Mouse (Mus musculus): Measurements from ENCODE around the gene Vegfd.

The Vegfd gene

DNA sequence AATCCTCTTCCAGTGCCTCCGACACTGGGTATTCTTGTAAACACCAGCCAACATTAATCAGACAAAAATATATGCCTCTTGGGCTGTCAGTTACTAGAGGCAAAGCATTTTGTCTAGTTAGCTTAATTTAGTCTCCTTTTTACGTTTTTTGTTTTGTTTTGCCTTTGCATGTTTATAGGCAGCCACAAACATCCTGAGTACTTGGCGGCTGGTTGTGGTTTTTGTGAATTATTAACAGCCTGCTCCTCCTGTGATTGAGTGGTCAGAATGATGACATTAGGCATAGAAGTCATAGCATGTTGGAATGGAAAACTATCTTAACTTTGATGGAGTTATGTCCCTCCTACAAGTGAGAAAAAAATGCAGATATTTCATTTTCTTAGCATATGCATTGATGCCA is 2.6 kb upstream of the Vegfd start:
- Histone ChIP-seq H3K9me3 (ENCODE audit: low read length) (no peaks in the 10 kb centered on the region), H3K27me3 (ENCODE audit: insufficient read depth, low read length) (no peaks in the 10 kb centered on the region), H3K36me3 (ENCODE audit: insufficient read depth, low read length) (no peaks in the 10 kb centered on the region), H3K4me3 (replicated peaks; ENCODE audit: low read length) (no peak overlapping the region), H3K4me1 (replicated peaks; ENCODE audit: low read depth, low read length) (no peaks in the 10 kb centered on the region)
- TF ChIP-seq POU5F1 (IDR thresholded peaks at IDR 0.05; ENCODE audit: borderline replicate concordance, low read length), result no peak
- no peak for TF ChIP-seq NANOG (IDR thresholded peaks at IDR 0.05; ENCODE audit: borderline replicate concordance, low read length)
- no peak for TF ChIP-seq CTCF (conservative IDR thresholded peaks at IDR 0.05; ENCODE audit: low read length)

DNA sequence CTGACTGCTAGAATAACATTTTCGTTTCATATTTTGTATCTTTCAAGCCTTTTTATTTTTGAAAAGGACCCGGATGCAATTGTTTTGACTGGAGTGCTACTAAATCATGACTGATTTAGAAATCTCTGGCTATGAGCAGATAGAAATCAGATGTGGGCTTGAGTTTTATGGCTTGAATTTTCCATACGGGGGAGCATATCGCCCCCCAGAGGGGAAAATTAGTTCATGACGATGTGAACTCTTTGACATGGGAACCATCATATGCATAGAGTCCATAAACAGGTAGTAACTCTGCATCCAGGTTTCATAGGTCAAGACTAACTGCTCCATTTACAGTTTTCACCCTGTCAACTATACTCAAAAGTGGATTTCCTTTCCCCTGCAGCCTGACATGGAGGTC is 1.4 kb downstream of the Vegfd start:
- 0 out of 2 replicates have a peak, but pooled peaks have one; percentile 6 for TF ChIP-seq CTCF (conservative IDR thresholded peaks at IDR 0.05; ENCODE audit: low read length)
- no peak for TF ChIP-seq POU5F1 (IDR thresholded peaks at IDR 0.05; ENCODE audit: borderline replicate concordance, low read length)
- Histone ChIP-seq H3K36me3 (ENCODE audit: insufficient read depth, low read length) (no peaks in the 10 kb centered on the region), H3K4me1 (replicated peaks; ENCODE audit: low read depth, low read length) (no peaks in the 10 kb centered on the region), H3K4me3 (replicated peaks; ENCODE audit: low read length) (no peak overlapping the region), H3K9me3 (ENCODE audit: low read length) (no peaks in the 10 kb centered on the region), H3K27me3 (ENCODE audit: insufficient read depth, low read length) (no peaks in the 10 kb centered on the region)

DNA sequence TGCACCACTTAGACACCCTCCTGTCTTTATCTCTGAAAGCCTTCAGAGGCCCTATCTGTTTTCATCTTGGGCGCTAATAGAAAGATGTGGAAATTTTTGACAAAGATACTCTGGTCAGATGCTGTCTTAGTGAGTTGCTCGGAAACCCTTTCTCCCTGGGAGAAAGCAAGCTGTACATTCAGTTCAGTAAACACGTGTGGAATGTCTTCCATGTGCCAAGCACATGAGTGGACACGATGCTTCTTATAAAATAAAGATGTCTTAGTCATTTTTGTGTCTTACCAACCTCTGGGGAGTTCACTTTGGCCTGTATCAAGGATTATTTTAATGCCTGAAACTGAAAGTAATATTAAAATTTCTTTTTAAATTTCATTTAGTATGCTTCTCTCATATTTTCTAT is 6.5 kb downstream of the Vegfd start:
- no peaks in the 10 kb centered on the region for H3K27me3 ChIP-seq (ENCODE audit: insufficient read depth, low read length)
- H3K9me3 ChIP-seq (ENCODE audit: low read length), result no peaks in the 10 kb centered on the region
- no peak overlapping the region for H3K4me3 ChIP-seq (replicated peaks; ENCODE audit: low read length)
- no peaks in the 10 kb centered on the region for H3K36me3 ChIP-seq (ENCODE audit: insufficient read depth, low read length)
- peaks cover 13% of the 10 kb centered on the region for H3K4me1 ChIP-seq (replicated peaks; ENCODE audit: low read depth, low read length)
- TF ChIP-seq CTCF (conservative IDR thresholded peaks at IDR 0.05; ENCODE audit: low read length) (no peak), NANOG (IDR thresholded peaks at IDR 0.05; ENCODE audit: borderline replicate concordance, low read length) (no peak), POU5F1 (IDR thresholded peaks at IDR 0.05; ENCODE audit: borderline replicate concordance, low read length) (no peak)

DNA sequence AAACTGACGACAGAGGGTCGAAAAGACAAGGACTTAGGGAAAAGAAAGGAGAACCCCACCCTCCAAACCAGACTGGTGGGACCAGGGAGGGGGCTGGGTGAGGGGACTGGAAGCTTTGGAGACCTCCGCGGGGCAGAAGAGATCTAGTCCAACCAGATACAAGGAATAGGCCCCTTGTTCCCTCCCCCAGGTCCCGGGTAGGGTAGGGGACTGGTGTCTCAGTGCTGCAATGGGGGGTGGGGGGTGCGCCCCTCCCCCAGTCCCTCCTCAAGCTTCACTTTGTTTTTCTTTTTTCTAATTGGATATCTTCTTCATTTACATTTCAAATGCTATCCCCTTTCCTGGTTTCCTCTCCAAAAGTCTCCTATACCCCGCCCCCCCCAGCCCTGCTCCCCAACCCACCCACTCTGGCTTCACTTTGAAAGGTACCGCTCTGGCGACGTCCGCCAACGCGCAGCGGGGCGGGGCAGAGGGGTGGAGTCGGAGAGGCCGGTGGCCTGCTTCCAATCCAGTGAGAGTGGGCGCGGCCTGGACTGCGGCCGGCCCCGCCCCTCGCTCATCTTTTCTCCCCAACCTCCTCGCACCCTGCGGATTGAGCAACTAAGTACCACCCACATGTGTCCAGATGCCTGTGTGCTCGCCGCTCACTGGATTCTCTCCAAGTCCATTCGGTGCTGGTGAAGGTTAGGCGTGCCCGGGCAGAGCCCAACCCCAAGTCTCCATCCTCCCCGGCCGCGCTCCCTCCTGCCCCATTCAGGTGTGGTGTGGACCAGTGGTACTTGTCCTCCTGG is 8.6 kb downstream of the Vegfd start:
- H3K4me3 ChIP-seq (replicated peaks; ENCODE audit: low read length), result peak overlapping the region; percentile 60
- peaks cover 13% of the 10 kb centered on the region for H3K4me1 ChIP-seq (replicated peaks; ENCODE audit: low read depth, low read length)
- no peaks in the 10 kb centered on the region for H3K9me3 ChIP-seq (ENCODE audit: low read length)
- H3K27me3 ChIP-seq (ENCODE audit: insufficient read depth, low read length), result no peaks in the 10 kb centered on the region
- TF ChIP-seq NANOG (IDR thresholded peaks at IDR 0.05; ENCODE audit: borderline replicate concordance, low read length), result no peak
- TF ChIP-seq CTCF (conservative IDR thresholded peaks at IDR 0.05; ENCODE audit: low read length), result no peak
- TF ChIP-seq POU5F1 (IDR thresholded peaks at IDR 0.05; ENCODE audit: borderline replicate concordance, low read length), result no peak
- no peaks in the 10 kb centered on the region for H3K36me3 ChIP-seq (ENCODE audit: insufficient read depth, low read length)

DNA sequence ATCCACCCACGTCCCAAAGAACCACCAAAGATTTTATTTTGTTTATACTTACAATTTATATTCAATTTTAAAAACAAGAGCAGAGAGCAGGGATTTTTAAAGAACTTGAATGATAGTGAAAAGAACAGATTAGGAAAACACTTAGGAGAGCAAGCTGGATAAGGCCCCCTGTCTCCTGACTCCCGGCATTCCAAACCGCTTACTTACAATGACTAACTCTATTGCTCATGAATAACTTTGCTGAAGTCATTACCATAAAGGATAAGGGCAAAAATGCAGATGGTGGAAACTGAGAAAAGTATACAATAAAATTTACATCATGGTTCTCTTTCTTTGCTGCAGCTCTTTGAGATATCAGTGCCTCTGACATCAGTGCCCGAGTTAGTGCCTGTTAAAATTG is 20.9 kb downstream of the Vegfd start:
- Histone ChIP-seq H3K36me3 (ENCODE audit: insufficient read depth, low read length) (no peaks in the 10 kb centered on the region), H3K27me3 (ENCODE audit: insufficient read depth, low read length) (no peaks in the 10 kb centered on the region), H3K4me3 (replicated peaks; ENCODE audit: low read length) (no peak overlapping the region), H3K4me1 (replicated peaks; ENCODE audit: low read depth, low read length) (peaks cover 3% of the 10 kb centered on the region; the same call in 1 of the 2 replicates), H3K9me3 (ENCODE audit: low read length) (no peaks in the 10 kb centered on the region)
- TF ChIP-seq POU5F1 (IDR thresholded peaks at IDR 0.05; ENCODE audit: borderline replicate concordance, low read length) (no peak), CTCF (conservative IDR thresholded peaks at IDR 0.05; ENCODE audit: low read length) (no peak), NANOG (IDR thresholded peaks at IDR 0.05; ENCODE audit: borderline replicate concordance, low read length) (no peak)

DNA sequence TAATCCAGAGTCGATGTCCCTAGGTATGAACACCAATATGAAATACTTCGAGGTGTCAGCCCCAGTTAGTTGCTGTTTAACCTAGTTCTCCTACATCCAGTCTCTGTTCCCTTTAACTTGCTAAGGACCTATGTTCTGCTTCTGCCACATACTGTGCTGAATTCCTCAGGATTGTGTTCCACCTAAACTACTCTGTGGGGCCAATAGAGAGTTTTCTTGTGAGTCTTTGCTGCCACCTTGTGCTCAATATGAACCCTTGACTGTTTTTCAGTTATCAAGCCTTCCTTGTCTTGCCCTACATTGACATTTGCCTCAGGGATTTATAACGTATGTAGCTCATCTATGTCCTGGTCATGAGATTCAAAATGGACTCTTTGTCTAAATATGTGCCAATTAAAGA is 25.3 kb downstream of the Vegfd start:
- Histone ChIP-seq H3K27me3 (ENCODE audit: insufficient read depth, low read length) (no peaks in the 10 kb centered on the region), H3K4me1 (replicated peaks; ENCODE audit: low read depth, low read length) (peaks cover 9% of the 10 kb centered on the region), H3K4me3 (replicated peaks; ENCODE audit: low read length) (no peak overlapping the region), H3K9me3 (ENCODE audit: low read length) (no peaks in the 10 kb centered on the region), H3K36me3 (ENCODE audit: insufficient read depth, low read length) (no peaks in the 10 kb centered on the region)
- TF ChIP-seq CTCF (conservative IDR thresholded peaks at IDR 0.05; ENCODE audit: low read length) (peak; percentile 16; the same call in 1 of the 2 replicates), NANOG (IDR thresholded peaks at IDR 0.05; ENCODE audit: borderline replicate concordance, low read length) (no peak)

DNA sequence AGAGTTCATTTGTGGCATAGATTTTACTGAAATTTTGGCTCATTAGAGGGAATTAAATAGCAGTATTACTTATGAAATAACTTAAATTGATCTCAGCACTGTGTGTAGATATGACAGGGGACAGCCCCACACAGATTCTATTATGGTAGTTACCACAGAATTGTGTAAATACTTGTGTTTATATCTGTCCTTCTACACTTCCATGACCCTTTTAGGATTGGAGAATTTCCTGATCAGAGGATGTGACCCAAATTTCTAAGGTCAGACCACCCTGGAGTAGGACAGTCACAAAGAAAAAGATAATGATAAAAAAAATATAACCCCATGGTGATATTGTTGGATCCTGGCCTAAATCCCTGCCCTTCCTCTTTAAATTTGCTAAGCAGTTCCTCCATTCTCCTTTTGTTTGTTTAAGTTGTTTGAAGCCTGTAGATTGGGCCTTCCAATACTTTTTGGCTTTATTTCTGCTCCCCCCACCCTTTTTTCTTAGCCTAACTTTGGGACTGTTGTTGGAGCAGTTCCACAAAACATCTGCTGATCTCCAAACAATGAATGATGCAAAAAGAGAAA is 32.0 kb downstream of the Vegfd start:
- Histone ChIP-seq H3K4me3 (replicated peaks; ENCODE audit: low read length) (no peak overlapping the region), H3K4me1 (replicated peaks; ENCODE audit: low read depth, low read length) (peaks cover 16% of the 10 kb centered on the region), H3K27me3 (ENCODE audit: insufficient read depth, low read length) (no peaks in the 10 kb centered on the region), H3K36me3 (ENCODE audit: insufficient read depth, low read length) (no peaks in the 10 kb centered on the region), H3K9me3 (ENCODE audit: low read length) (no peaks in the 10 kb centered on the region)
- TF ChIP-seq CTCF (conservative IDR thresholded peaks at IDR 0.05; ENCODE audit: low read length) (no peak), POU5F1 (IDR thresholded peaks at IDR 0.05; ENCODE audit: borderline replicate concordance, low read length) (no peak), NANOG (IDR thresholded peaks at IDR 0.05; ENCODE audit: borderline replicate concordance, low read length) (no peak)

DNA sequence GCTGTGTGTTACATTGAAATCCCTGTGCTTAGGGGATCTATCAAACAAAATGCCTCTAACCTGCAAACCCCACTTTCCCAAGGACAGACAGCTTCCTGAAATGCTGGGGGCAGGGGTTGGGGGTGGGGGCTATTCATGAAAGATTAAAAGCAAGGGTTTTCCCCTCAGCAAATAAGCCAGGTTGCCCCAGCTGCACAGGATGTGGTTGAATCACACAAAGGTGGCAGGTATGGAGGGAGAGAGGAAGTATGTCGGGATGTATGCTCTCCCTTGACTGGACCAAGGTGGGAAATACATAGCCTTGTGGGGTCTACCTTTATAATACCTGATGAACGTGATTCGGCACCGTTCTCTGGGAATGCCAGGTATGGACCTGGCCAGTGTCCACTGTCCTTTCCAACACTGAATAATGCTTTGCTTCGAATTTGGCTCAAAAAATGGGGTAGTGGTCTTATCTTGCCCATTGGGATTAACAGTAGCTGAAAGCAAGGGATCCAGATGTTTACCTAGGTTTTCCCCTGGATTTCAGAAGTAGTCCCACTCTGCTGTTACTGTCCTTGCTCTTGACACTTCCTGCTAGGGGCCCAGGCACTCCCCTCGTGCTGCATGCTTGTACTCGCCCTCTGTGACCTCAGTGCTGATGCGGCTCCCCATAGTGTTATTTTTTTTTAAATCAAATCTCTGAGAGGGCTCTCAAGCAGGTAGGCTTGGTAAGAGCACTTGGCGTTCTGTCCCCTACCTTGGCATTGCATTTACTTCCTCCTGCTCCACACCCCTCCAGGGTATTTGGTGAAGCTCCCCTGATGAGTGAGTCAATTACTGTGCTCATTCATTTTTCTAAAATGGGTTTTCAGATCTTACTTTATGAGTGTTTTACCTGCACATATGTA is 33.2 kb downstream of the Vegfd start:
- Histone ChIP-seq H3K9me3 (ENCODE audit: low read length) (no peaks in the 10 kb centered on the region), H3K4me1 (replicated peaks; ENCODE audit: low read depth, low read length) (peaks cover 16% of the 10 kb centered on the region), H3K4me3 (replicated peaks; ENCODE audit: low read length) (no peak overlapping the region), H3K27me3 (ENCODE audit: insufficient read depth, low read length) (no peaks in the 10 kb centered on the region), H3K36me3 (ENCODE audit: insufficient read depth, low read length) (no peaks in the 10 kb centered on the region)
- no peak for TF ChIP-seq CTCF (conservative IDR thresholded peaks at IDR 0.05; ENCODE audit: low read length)

Data from E14TG2a.4 (cell line).